Comparison of ENCODE assay signal across 15 mouse cellular contexts in the genomic region with DNA sequence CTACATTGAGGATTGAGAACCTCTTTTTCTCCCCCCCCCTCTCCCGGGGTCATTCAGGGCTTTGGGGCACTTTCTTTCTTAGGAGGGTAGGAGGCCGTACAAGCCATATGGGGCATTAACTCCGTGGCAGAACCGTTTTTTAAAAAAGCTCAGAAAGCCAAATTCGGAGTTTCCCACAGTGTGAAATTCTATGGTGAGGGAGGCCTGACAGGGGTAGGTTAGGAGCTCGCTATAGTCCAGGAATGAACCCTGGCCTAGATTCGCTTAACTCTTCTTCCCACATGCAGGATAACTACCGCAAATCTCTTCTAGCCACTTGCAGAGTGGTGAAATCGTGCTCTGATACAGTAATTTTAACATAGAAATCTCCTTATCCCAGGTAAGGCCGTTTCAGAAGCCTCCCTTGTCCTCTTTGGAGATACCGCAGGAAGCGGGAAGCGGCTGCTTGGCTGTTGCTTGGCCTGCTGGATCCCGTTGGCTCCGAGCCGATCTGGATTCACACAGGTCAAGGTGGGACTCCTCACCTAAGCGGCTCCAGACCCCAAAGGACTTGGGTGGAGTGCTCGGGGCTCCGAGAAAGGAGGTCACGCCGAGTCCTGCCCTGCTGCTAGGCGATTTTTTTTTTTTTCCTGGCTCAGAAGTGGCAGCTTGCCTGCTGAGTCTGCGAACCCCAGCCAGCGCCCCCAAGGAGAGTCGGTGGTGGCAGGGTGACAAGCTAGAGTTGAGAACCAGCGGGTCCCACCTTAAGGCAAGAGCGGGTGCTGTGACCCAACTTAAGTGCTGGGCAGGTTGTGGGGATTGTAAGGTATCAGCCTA. TPM values are rescaled to one million over a fixed set of nuclear protein-coding genes. Genes with fewer than 3 reads are reported as not detected.
DNase-seq lines count a peak whose midpoint lies in the region; ATAC-seq and TF ChIP-seq lines count a peak whose summit lies in the region.
"Had no signal": no experiment of that assay in that cellular context is flagged by ENCODE, and none has a peak within 500 bp of the region (broad histone marks: within the 10 kb centered on the region; RNA-seq: fewer than 3 reads in every experiment).

No protein-coding gene starts in this region.

- WGBS in kidney, embryonic 16.5 days, result 33% methylated on average over 27 of the region's 27 CpGs
- under 1% methylated on average over 27 of the region's 27 CpGs for WGBS in embryonic facial prominence, embryonic 11.5 days
- under 1% methylated on average over 27 of the region's 27 CpGs for WGBS in hindbrain, embryonic 12.5 days
- 15% methylated on average over 27 of the region's 27 CpGs for WGBS in limb, embryonic 15.5 days

- no peak for ATAC-seq in kidney, embryonic 16.5 days (ENCODE audit: low FRiP score, low TSS enrichment)
- ATAC-seq in embryonic facial prominence, embryonic 11.5 days (replicated peaks; ENCODE audit: insufficient number of reproducible peaks, low FRiP score, low TSS enrichment, low read depth), result no peak
- no peak for ATAC-seq in hindbrain, embryonic 12.5 days (ENCODE audit: low FRiP score)
- no peak for ATAC-seq in limb, embryonic 15.5 days (ENCODE audit: insufficient number of reproducible peaks, low FRiP score, low TSS enrichment, low read depth)

- peak overlapping the region; percentile 80 for H3K27ac ChIP-seq in kidney, embryonic 16.5 days (ENCODE audit: low read length)
- H3K27ac ChIP-seq in embryonic facial prominence, embryonic 11.5 days (replicated peaks; ENCODE audit: low read depth, low read length), result no peak overlapping the region
- peak overlapping the region; percentile 97 for H3K27ac ChIP-seq in hindbrain, embryonic 12.5 days
- no peak overlapping the region for H3K27ac ChIP-seq in limb, embryonic 15.5 days
- H3K27ac ChIP-seq in layer of hippocampus, adult 2 months, result no peak overlapping the region
- H3K27ac ChIP-seq: liver, embryonic 15.5 days had no signal

- peak overlapping the region; percentile 44 for H3K4me3 ChIP-seq in kidney, embryonic 16.5 days (ENCODE audit: low read length)
- no peak overlapping the region for H3K4me3 ChIP-seq in embryonic facial prominence, embryonic 11.5 days (ENCODE audit: low read depth, low read length)
- peak overlapping the region; percentile 44 for H3K4me3 ChIP-seq in hindbrain, embryonic 12.5 days
- H3K4me3 ChIP-seq in limb, embryonic 15.5 days, result 0 out of 2 replicates have a peak overlapping the region, but pooled peaks have one; percentile 13
- H3K4me3 ChIP-seq in layer of hippocampus, adult 2 months, result no peak overlapping the region
- H3K4me3 ChIP-seq: liver, embryonic 15.5 days; megakaryocyte, embryonic 14.5 days had no signal

- peak overlapping the region; percentile 68 for H3K9ac ChIP-seq in kidney, embryonic 16.5 days (replicated peaks; ENCODE audit: low read length)
- no peak overlapping the region for H3K9ac ChIP-seq in embryonic facial prominence, embryonic 11.5 days (replicated peaks; ENCODE audit: low read length)
- peak overlapping the region; percentile 73 for H3K9ac ChIP-seq in hindbrain, embryonic 12.5 days
- H3K9ac ChIP-seq in limb, embryonic 15.5 days, result no peak overlapping the region
- H3K9ac ChIP-seq: liver, embryonic 15.5 days had no signal

- H3K4me2 ChIP-seq in kidney, embryonic 16.5 days (replicated peaks; ENCODE audit: low read depth, low read length), result peak overlapping the region; percentile 78
- no peak overlapping the region for H3K4me2 ChIP-seq in embryonic facial prominence, embryonic 11.5 days (ENCODE audit: low read depth, low read length)
- peak overlapping the region; percentile 49 for H3K4me2 ChIP-seq in hindbrain, embryonic 12.5 days (replicated peaks)
- H3K4me2 ChIP-seq in limb, embryonic 15.5 days, result peak overlapping the region; percentile 30
- H3K4me2 ChIP-seq: liver, embryonic 15.5 days had no signal

- H3K27me3 ChIP-seq in kidney, embryonic 16.5 days (ENCODE audit: insufficient read depth, low read length), result peaks cover 12% of the 10 kb centered on the region
- H3K27me3 ChIP-seq in embryonic facial prominence, embryonic 11.5 days (ENCODE audit: control insufficient read depth, insufficient read depth, low read length), result peaks cover 95% of the 10 kb centered on the region
- H3K27me3 ChIP-seq in hindbrain, embryonic 12.5 days, result peaks cover 92% of the 10 kb centered on the region
- peaks cover 98% of the 10 kb centered on the region for H3K27me3 ChIP-seq in limb, embryonic 15.5 days

- no peak for DNase-seq in kidney, adult 9 months
- peak; percentile 36 for DNase-seq in embryonic facial prominence, embryonic 11.5 days (ENCODE audit: low spot score)
- DNase-seq in layer of hippocampus, adult 2 months (ENCODE audit: low spot score in 2 of 2), result no peak
- no peak for DNase-seq in adrenal gland, adult 8-10 months
- DNase-seq in adrenal gland, postnatal 25 days, result no peak
- DNase-seq: cerebellum, adult 9-11 months; gastrocnemius, postnatal 25 days; thymus, adult 18-20 months had no signal

- peaks cover 88% of the 10 kb centered on the region for H3K4me1 ChIP-seq in kidney, embryonic 16.5 days (ENCODE audit: insufficient read depth, low read length)
- no peaks in the 10 kb centered on the region for H3K4me1 ChIP-seq in embryonic facial prominence, embryonic 11.5 days (ENCODE audit: control insufficient read depth, insufficient read depth, low read length)
- H3K4me1 ChIP-seq in hindbrain, embryonic 12.5 days, result no peaks in the 10 kb centered on the region
- H3K4me1 ChIP-seq in limb, embryonic 15.5 days, result peaks cover 39% of the 10 kb centered on the region
- H3K4me1 ChIP-seq: liver, embryonic 15.5 days had no signal

- H3K36me3 ChIP-seq in kidney, embryonic 16.5 days (ENCODE audit: insufficient read depth, low read length), result peaks cover 2% of the 10 kb centered on the region; the same call in 1 of the 2 replicates
- H3K36me3 ChIP-seq in embryonic facial prominence, embryonic 11.5 days (replicated peaks; ENCODE audit: control insufficient read depth, insufficient read depth, low read depth, low read length), result no peaks in the 10 kb centered on the region
- H3K36me3 ChIP-seq in hindbrain, embryonic 12.5 days, result no peaks in the 10 kb centered on the region
- no peaks in the 10 kb centered on the region for H3K36me3 ChIP-seq in limb, embryonic 15.5 days
- H3K36me3 ChIP-seq: liver, embryonic 15.5 days had no signal

- no peaks in the 10 kb centered on the region for H3K9me3 ChIP-seq in kidney, embryonic 16.5 days (ENCODE audit: low read length)
- no peaks in the 10 kb centered on the region for H3K9me3 ChIP-seq in embryonic facial prominence, embryonic 11.5 days (replicated peaks; ENCODE audit: control insufficient read depth, low read length)
- no peaks in the 10 kb centered on the region for H3K9me3 ChIP-seq in hindbrain, embryonic 12.5 days (replicated peaks)
- H3K9me3 ChIP-seq in limb, embryonic 15.5 days, result no peaks in the 10 kb centered on the region
- H3K9me3 ChIP-seq: liver, embryonic 15.5 days had no signal

- TF ChIP-seq CTCF in layer of hippocampus, adult 2 months (conservative IDR thresholded peaks at IDR 0.05), result no peak

RNA-seq across cellular contexts. Expression of a gene that starts 8.7 kb away (rescaled TPM):
- 1.3 and 2.1 TPM in 2 replicates for polyA plus RNA-seq in kidney, embryonic 16.5 days (2015; fragmentation: Nextera tagmentation; extraction: Ambion mirVana)
- not detected in 2 replicates for polyA plus RNA-seq in embryonic facial prominence, embryonic 11.5 days (2014; fragmentation: Nextera tagmentation; extraction: Ambion mirVana)
- polyA plus RNA-seq in hindbrain, embryonic 12.5 days (2016; fragmentation: Nextera tagmentation; extraction: Ambion mirVana), result 0.66 and 1.1 TPM in 2 replicates
- polyA plus RNA-seq in limb, embryonic 15.5 days (2015; fragmentation: Nextera tagmentation; extraction: Ambion mirVana), result 0.08 and 0.11 TPM in 2 replicates
- not detected for total RNA-seq in layer of hippocampus, adult 2 months (2021)
- total RNA-seq in adrenal gland, adult 8-10 months (2022), result 1 to 10 TPM; 1.3 to 3.6 (median 3.2) TPM
- 3.3 and 3.6 TPM in 2 replicates for total RNA-seq in adrenal gland, postnatal 25 days (2021)
- total RNA-seq: hematopoietic stem cell, adult 5-6 weeks; layer of hippocampus, postnatal 25 days had no signal
- polyA plus RNA-seq: liver, embryonic 15.5 days had no signal

RNA-seq across cellular contexts. Expression of a gene that starts 23.5 kb away (rescaled TPM):
- 4.5 and 4.9 TPM in 2 replicates for polyA plus RNA-seq in kidney, embryonic 16.5 days (2015; fragmentation: Nextera tagmentation; extraction: Ambion mirVana)
- polyA plus RNA-seq in embryonic facial prominence, embryonic 11.5 days (2014; fragmentation: Nextera tagmentation; extraction: Ambion mirVana), result 0.18 TPM in 1 of 2 replicates, not detected in the other
- 3.6 and 4.6 TPM in 2 replicates for polyA plus RNA-seq in hindbrain, embryonic 12.5 days (2016; fragmentation: Nextera tagmentation; extraction: Ambion mirVana)
- polyA plus RNA-seq in limb, embryonic 15.5 days (2015; fragmentation: Nextera tagmentation; extraction: Ambion mirVana), result 0.29 and 0.66 TPM in 2 replicates
- total RNA-seq in layer of hippocampus, adult 2 months (2021), result not detected
- 10 to 100 TPM; 16.8 to 37.2 (median 31.3) TPM for total RNA-seq in adrenal gland, adult 8-10 months (2022)
- total RNA-seq in adrenal gland, postnatal 25 days (2021), result 27.8 and 34.1 TPM in 2 replicates
- total RNA-seq: hematopoietic stem cell, adult 5-6 weeks; layer of hippocampus, postnatal 25 days had no signal
- polyA plus RNA-seq: liver, embryonic 15.5 days had no signal

RNA-seq across cellular contexts. Expression of a gene that starts 23.5 kb away (rescaled TPM):
- polyA plus RNA-seq in kidney, embryonic 16.5 days (2015; fragmentation: Nextera tagmentation; extraction: Ambion mirVana), result 14.6 and 15.4 TPM in 2 replicates
- polyA plus RNA-seq in embryonic facial prominence, embryonic 11.5 days (2014; fragmentation: Nextera tagmentation; extraction: Ambion mirVana), result 2.7 and 2.9 TPM in 2 replicates
- polyA plus RNA-seq in hindbrain, embryonic 12.5 days (2016; fragmentation: Nextera tagmentation; extraction: Ambion mirVana), result 69.6 and 83.5 TPM in 2 replicates
- polyA plus RNA-seq in limb, embryonic 15.5 days (2015; fragmentation: Nextera tagmentation; extraction: Ambion mirVana), result 0.55 and 0.65 TPM in 2 replicates
- total RNA-seq in layer of hippocampus, adult 2 months (2021), result not detected
- 1 to 10 TPM in 3 of 4 experiments, under 1 TPM in 1; 0.73 to 1.9 (median 1.5) TPM for total RNA-seq in adrenal gland, adult 8-10 months (2022)
- 0.73 and 2.6 TPM in 2 replicates for total RNA-seq in adrenal gland, postnatal 25 days (2021)
- total RNA-seq: gastrocnemius, postnatal 25 days; hematopoietic stem cell, adult 5-6 weeks; layer of hippocampus, postnatal 25 days had no signal
- polyA plus RNA-seq: liver, embryonic 15.5 days had no signal

RNA-seq across cellular contexts. Expression of a gene that starts 27.6 kb away (rescaled TPM):
- 0.99 and 1.00 TPM in 2 replicates for polyA plus RNA-seq in kidney, embryonic 16.5 days (2015; fragmentation: Nextera tagmentation; extraction: Ambion mirVana)
- 0.47 and 0.80 TPM in 2 replicates for polyA plus RNA-seq in embryonic facial prominence, embryonic 11.5 days (2014; fragmentation: Nextera tagmentation; extraction: Ambion mirVana)
- polyA plus RNA-seq in hindbrain, embryonic 12.5 days (2016; fragmentation: Nextera tagmentation; extraction: Ambion mirVana), result 2.5 and 3.3 TPM in 2 replicates
- polyA plus RNA-seq in limb, embryonic 15.5 days (2015; fragmentation: Nextera tagmentation; extraction: Ambion mirVana), result 0.26 and 0.42 TPM in 2 replicates
- total RNA-seq in layer of hippocampus, adult 2 months (2021), result under 1 TPM in 1 of 2 experiments, not detected in 1; 0.26 TPM
- total RNA-seq in adrenal gland, adult 8-10 months (2022), result not detected
- not detected in 2 replicates for total RNA-seq in adrenal gland, postnatal 25 days (2021)
- total RNA-seq: gastrocnemius, postnatal 25 days; hematopoietic stem cell, adult 5-6 weeks had no signal

RNA-seq across cellular contexts. Expression of a gene that starts 30.8 kb away (rescaled TPM):
- polyA plus RNA-seq in kidney, embryonic 16.5 days (2015; fragmentation: Nextera tagmentation; extraction: Ambion mirVana), result 41.0 and 45.6 TPM in 2 replicates
- polyA plus RNA-seq in embryonic facial prominence, embryonic 11.5 days (2014; fragmentation: Nextera tagmentation; extraction: Ambion mirVana), result 0.18 and 0.71 TPM in 2 replicates
- polyA plus RNA-seq in hindbrain, embryonic 12.5 days (2016; fragmentation: Nextera tagmentation; extraction: Ambion mirVana), result 0.14 and 0.46 TPM in 2 replicates
- 5.9 and 7.3 TPM in 2 replicates for polyA plus RNA-seq in limb, embryonic 15.5 days (2015; fragmentation: Nextera tagmentation; extraction: Ambion mirVana)
- not detected for total RNA-seq in layer of hippocampus, adult 2 months (2021)
- 10 to 100 TPM; 33.3 to 45.8 (median 36.6) TPM for total RNA-seq in adrenal gland, adult 8-10 months (2022)
- total RNA-seq in adrenal gland, postnatal 25 days (2021), result 27.2 and 33.9 TPM in 2 replicates
- total RNA-seq: hematopoietic stem cell, adult 5-6 weeks; layer of hippocampus, postnatal 25 days had no signal

Comparison
In these comparisons a context has a peak if more than half of its experiments do, and no peak if none do; other contexts are left out.
1. H3K27ac ChIP-seq: peak in kidney, embryonic 16.5 days (single experiment) and hindbrain, embryonic 12.5 days (single experiment); none in embryonic facial prominence, embryonic 11.5 days (single experiment), limb, embryonic 15.5 days (single experiment) and layer of hippocampus, adult 2 months (single experiment).
2. H3K4me3 ChIP-seq: peak in kidney, embryonic 16.5 days (single experiment), hindbrain, embryonic 12.5 days (single experiment) and limb, embryonic 15.5 days (single experiment); none in embryonic facial prominence, embryonic 11.5 days (single experiment) and layer of hippocampus, adult 2 months (single experiment).
3. H3K9ac ChIP-seq: peak in kidney, embryonic 16.5 days (single experiment) and hindbrain, embryonic 12.5 days (single experiment); none in embryonic facial prominence, embryonic 11.5 days (single experiment) and limb, embryonic 15.5 days (single experiment).